In genomic region chr5:4948090-4948954, GRCm38 (mm10) we compare ENCODE assay signal across 8 mouse cellular contexts.
DNase-seq lines count a peak whose midpoint lies in the region; ATAC-seq lines count a peak whose summit lies in the region.
"Had no signal": no experiment of that assay in that cellular context is flagged by ENCODE, and none has a peak within 500 bp of the region (broad histone marks: within the 10 kb centered on the region; RNA-seq: fewer than 3 reads in every experiment).

No protein-coding gene starts in this region.

- peak; percentile 54; the same call in 1 of the 2 replicates for ATAC-seq in common myeloid progenitor, adult 5-6 weeks (replicated peaks; ENCODE audit: low read depth, poor library complexity, severe bottlenecking)
- peak; percentile 74 for ATAC-seq in midbrain, embryonic 13.5 days
- no peak for ATAC-seq in inflammation-experienced regulatory T-cells, adult 6 months

- H3K27me3 ChIP-seq in midbrain, embryonic 13.5 days, result no peaks in the 10 kb centered on the region
- H3K27me3 ChIP-seq: limb, embryonic 13.5 days had no signal

- no peak overlapping the region for H3K4me3 ChIP-seq in midbrain, embryonic 13.5 days (replicated peaks)
- H3K4me3 ChIP-seq: limb, embryonic 13.5 days had no signal

- no peak overlapping the region for H3K4me2 ChIP-seq in midbrain, embryonic 13.5 days (replicated peaks)
- H3K4me2 ChIP-seq: limb, embryonic 13.5 days had no signal

- peak; percentile 32 for DNase-seq in layer of hippocampus, adult 9-11 months
- no peak for DNase-seq in layer of hippocampus, adult 8-10 months (ENCODE audit: low spot score in 2 of 2)
- peak; percentile 54 for DNase-seq in Muller cell, postnatal 12 days (ENCODE audit: inconsistent ontology term)
- no peak for DNase-seq in adrenal gland, postnatal 4 days (ENCODE audit: low spot score in 2 of 2)

- peaks cover 21% of the 10 kb centered on the region for H3K4me1 ChIP-seq in midbrain, embryonic 13.5 days (replicated peaks)

- no peaks in the 10 kb centered on the region for H3K36me3 ChIP-seq in midbrain, embryonic 13.5 days
- H3K36me3 ChIP-seq: limb, embryonic 13.5 days had no signal

- no peaks in the 10 kb centered on the region for H3K9me3 ChIP-seq in midbrain, embryonic 13.5 days
- H3K9me3 ChIP-seq: limb, embryonic 13.5 days had no signal

- 0 out of 2 replicates have a peak overlapping the region, but pooled peaks have one; percentile 36 for H3K27ac ChIP-seq in midbrain, embryonic 13.5 days
- H3K27ac ChIP-seq: limb, embryonic 13.5 days had no signal

- H3K9ac ChIP-seq in midbrain, embryonic 13.5 days (replicated peaks), result no peak overlapping the region
- H3K9ac ChIP-seq: limb, embryonic 13.5 days had no signal

- 42% methylated on average over 3 of the region's 3 CpGs for WGBS in midbrain, embryonic 13.5 days

Comparison
In these comparisons a context has a peak if more than half of its experiments do, and no peak if none do; other contexts are left out.
1. DNase-seq: peak in layer of hippocampus, adult 9-11 months (single experiment) and Muller cell, postnatal 12 days (single experiment); none in layer of hippocampus, adult 8-10 months (0 of 2) and adrenal gland, postnatal 4 days (0 of 2).